Comparison of ENCODE assay signal across 9 mouse cellular contexts in genomic region chr11:7140449-7140848, GRCm38 (mm10). TPM values are rescaled to one million over a fixed set of nuclear protein-coding genes. Genes with fewer than 3 reads are reported as not detected.
A peak's percentile ranks its signal among the peaks of the same experiment; 100 is the strongest.
DNase-seq lines count a peak whose midpoint lies in the region; ATAC-seq and TF ChIP-seq lines count a peak whose summit lies in the region.
"Had no signal": no experiment of that assay in that cellular context is flagged by ENCODE, and none has a peak within 500 bp of the region (broad histone marks: within the 10 kb centered on the region; RNA-seq: fewer than 3 reads in every experiment).

No protein-coding gene starts in this region.

- TF ChIP-seq CTCF in brain, embryonic 14.5 days (IDR thresholded peaks at IDR 0.05; ENCODE audit: borderline replicate concordance, extremely low read depth, insufficient read depth, insufficient read length), result peak; percentile 55; the same call in 1 of the 2 replicates

- 98% methylated on average over 3 of the region's 3 CpGs for WGBS in limb, embryonic 14.5 days

- H3K9ac ChIP-seq in limb, embryonic 14.5 days (ENCODE audit: low read depth, low read length, severe bottlenecking), result no peak overlapping the region

- H3K9me3 ChIP-seq in limb, embryonic 14.5 days (ENCODE audit: control insufficient read depth, low read length), result no peaks in the 10 kb centered on the region

- TF ChIP-seq POLR2A in brain, embryonic 14.5 days (IDR thresholded peaks at IDR 0.05; ENCODE audit: borderline replicate concordance, extremely low read depth, insufficient read depth, insufficient read length, poor library complexity, severe bottlenecking), result no peak
- TF ChIP-seq POLR2A in limb, embryonic 14.5 days (IDR thresholded peaks at IDR 0.05; ENCODE audit: borderline replicate concordance, extremely low read depth, insufficient read depth, insufficient read length), result no peak

- no peak for ATAC-seq in limb, embryonic 14.5 days (ENCODE audit: low FRiP score, low read depth)
- no peak for ATAC-seq in inflammation-experienced regulatory T-cells, adult 6 months

- H3K4me1 ChIP-seq in limb, embryonic 14.5 days (ENCODE audit: control insufficient read depth, insufficient read depth, low read length), result peaks cover 6% of the 10 kb centered on the region

- peak; percentile 39 for DNase-seq in layer of hippocampus, adult 11-12 months (ENCODE audit: low spot score)
- no peak for DNase-seq in layer of hippocampus, postnatal 36 days
- peak; percentile 65 for DNase-seq in ES-CJ7 (ENCODE audit: low read depth, low spot score)
- DNase-seq in brain, embryonic 14.5 days (ENCODE audit: low read depth), result peak; percentile 54
- peak; percentile 20 for DNase-seq in forelimb bud, embryonic 11.5 days (ENCODE audit: low read depth, low spot score)
- DNase-seq in limb, embryonic 14.5 days (ENCODE audit: low spot score), result peak; percentile 66
- DNase-seq in thymus, postnatal 0 days (ENCODE audit: low spot score), result peak; percentile 64

- no peak overlapping the region for H3K4me3 ChIP-seq in limb, embryonic 14.5 days (replicated peaks; ENCODE audit: low read length)

- no peaks in the 10 kb centered on the region for H3K36me3 ChIP-seq in limb, embryonic 14.5 days (ENCODE audit: control insufficient read depth, insufficient read depth, low read length)

- H3K4me2 ChIP-seq in limb, embryonic 14.5 days (replicated peaks; ENCODE audit: low read depth, low read length, severe bottlenecking), result no peak overlapping the region

- H3K27me3 ChIP-seq in limb, embryonic 14.5 days (ENCODE audit: control insufficient read depth, insufficient read depth, low read length), result no peaks in the 10 kb centered on the region

- H3K27ac ChIP-seq in limb, embryonic 14.5 days (replicated peaks; ENCODE audit: low read depth, low read length), result no peak overlapping the region

RNA-seq across cellular contexts. Expression of gene Gm11985, which starts 47.9 kb away (rescaled TPM):
- not detected for total RNA-seq in layer of hippocampus, postnatal 36 days (2021)
- not detected in 2 replicates for polyA plus RNA-seq in brain, embryonic 14.5 days (2012; rRNA removed)
- 0.06 and 0.14 TPM in 2 replicates for polyA plus RNA-seq in limb, embryonic 14.5 days (2012; rRNA removed)
- polyA plus RNA-seq in limb, embryonic 14.5 days (2014; fragmentation: Nextera tagmentation; extraction: Ambion mirVana), result not detected in 2 replicates
- polyA plus RNA-seq in thymus, postnatal 0 days (2015; fragmentation: Nextera tagmentation; extraction: Ambion mirVana), result not detected in 2 replicates
- polyA plus RNA-seq in inflammation-experienced regulatory T-cells, adult 6 months (2017; shearing (Covaris generic)), result not detected
- polyA plus RNA-seq: spleen, adult 2 months had no signal

RNA-seq across cellular contexts. Expression of gene Igfbp1, which starts 57.1 kb away (rescaled TPM):
- under 1 TPM in 1 of 2 experiments, not detected in 1; 0.22 TPM for total RNA-seq in layer of hippocampus, postnatal 36 days (2021)
- 0.15 and 0.22 TPM in 2 replicates for polyA plus RNA-seq in brain, embryonic 14.5 days (2012; rRNA removed)
- polyA plus RNA-seq in limb, embryonic 14.5 days (2012; rRNA removed), result 1.4 and 2.0 TPM in 2 replicates
- polyA plus RNA-seq in limb, embryonic 14.5 days (2014; fragmentation: Nextera tagmentation; extraction: Ambion mirVana), result 1.6 and 1.7 TPM in 2 replicates
- polyA plus RNA-seq in thymus, postnatal 0 days (2015; fragmentation: Nextera tagmentation; extraction: Ambion mirVana), result 0.17 and 0.40 TPM in 2 replicates
- not detected for polyA plus RNA-seq in inflammation-experienced regulatory T-cells, adult 6 months (2017; shearing (Covaris generic))
- polyA plus RNA-seq: spleen, adult 2 months had no signal

Comparison
In these comparisons a context has a peak if more than half of its experiments do, and no peak if none do; other contexts are left out.
1. DNase-seq: peak in layer of hippocampus, adult 11-12 months (single experiment), ES-CJ7 (single experiment), brain, embryonic 14.5 days (single experiment), forelimb bud, embryonic 11.5 days (single experiment), limb, embryonic 14.5 days (single experiment) and thymus, postnatal 0 days (single experiment); none in layer of hippocampus, postnatal 36 days (0 of 2).